Mouse (Mus musculus): ENCODE measurements at regions not wholly inside any gene's neighbourhood (a gene's known extent, or its start where the extent isn't known, plus 50 kb on each side); places are given as distances from the start of the nearest gene placed in this dataset.

DNA sequence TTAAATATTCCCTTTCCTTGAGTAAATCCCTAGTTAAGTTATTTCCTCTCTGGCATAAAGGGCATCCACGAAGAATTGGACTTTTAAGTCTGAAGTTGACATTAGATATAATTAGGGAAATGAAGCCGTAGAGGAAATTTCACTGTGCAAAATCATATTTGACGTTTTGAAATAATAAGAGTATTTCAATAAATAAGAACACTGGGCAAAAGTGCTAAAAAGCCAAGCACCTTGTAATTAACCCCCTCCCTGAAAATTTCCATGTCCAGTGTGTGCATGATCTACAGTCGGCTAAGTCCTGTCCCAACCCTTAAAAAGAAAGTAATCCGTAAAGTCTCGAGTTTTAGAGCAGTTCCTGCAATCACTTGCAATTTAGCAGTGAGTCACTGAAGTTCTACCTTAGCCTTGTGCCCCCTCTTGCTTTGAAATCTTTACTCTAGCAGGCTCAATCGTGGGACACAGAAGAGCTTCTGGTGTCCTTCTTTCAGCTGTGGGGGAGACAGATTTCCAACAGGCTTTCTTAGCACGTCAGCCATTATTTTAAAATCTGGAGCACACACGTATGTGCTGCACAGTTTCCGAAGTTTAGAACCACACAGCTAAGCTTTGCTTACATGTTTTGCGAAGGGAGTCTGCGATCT, 69.5 kb upstream of the Ppara start:
- no peaks in the 10 kb centered on the region; the same call in 1 of the 2 replicates for H3K4me1 ChIP-seq (ENCODE audit: insufficient read depth)
- H3K9ac ChIP-seq: no peak overlapping the region
- H3K27ac ChIP-seq (ENCODE audit: low read depth): no peak overlapping the region
- H3K27me3 ChIP-seq (ENCODE audit: insufficient read depth, low read length): peaks cover 22% of the 10 kb centered on the region; the same call in 1 of the 2 replicates
- no peak overlapping the region for H3K4me2 ChIP-seq
- H3K9me3 ChIP-seq (ENCODE audit: low read depth, low read length): no peaks in the 10 kb centered on the region
- H3K36me3 ChIP-seq (ENCODE audit: insufficient read depth): 0 out of 2 replicates have a peak, but pooled peaks cover 8% of the 10 kb centered on the region
- DNase-seq (no peak), ATAC-seq (ENCODE audit: insufficient read depth) (no peak)
- WGBS: 75% methylated on average over 12 of the region's 12 CpGs
- TF ChIP-seq CTCF (IDR thresholded peaks at IDR 0.05; ENCODE audit: low read depth): no peak
- H3K4me3 ChIP-seq (ENCODE audit: low read depth, low read length): no peak overlapping the region

DNA sequence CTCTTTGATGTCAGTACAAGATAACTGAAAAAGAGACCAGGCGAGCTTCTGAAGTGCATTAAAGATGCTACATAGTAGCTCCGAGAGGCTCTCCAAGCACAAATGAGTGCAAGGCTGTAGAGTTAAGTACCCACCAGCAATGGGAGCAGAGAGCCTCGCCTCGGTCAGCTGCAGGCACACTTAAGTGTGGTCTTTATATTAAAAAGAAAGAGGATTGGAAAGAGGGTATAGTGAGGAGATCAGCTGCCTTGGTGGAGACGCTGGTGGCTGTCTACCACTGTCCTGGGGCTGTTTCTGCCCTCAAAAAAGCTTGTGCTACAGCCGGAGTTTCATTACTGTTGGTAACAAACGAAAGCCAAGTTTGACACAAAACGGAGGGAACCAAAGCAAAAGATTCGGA, 68.3 kb upstream of the Ppara start:
- H3K36me3 ChIP-seq (ENCODE audit: insufficient read depth): 0 out of 2 replicates have a peak, but pooled peaks cover 4% of the 10 kb centered on the region
- H3K27ac ChIP-seq (ENCODE audit: low read depth): no peak overlapping the region
- TF ChIP-seq CTCF (IDR thresholded peaks at IDR 0.05; ENCODE audit: low read depth): no peak
- H3K27me3 ChIP-seq (ENCODE audit: insufficient read depth, low read length): peaks cover 11% of the 10 kb centered on the region; the same call in 1 of the 2 replicates
- 68% methylated on average over 9 of the region's 9 CpGs for WGBS
- no peaks in the 10 kb centered on the region; the same call in 1 of the 2 replicates for H3K4me1 ChIP-seq (ENCODE audit: insufficient read depth)
- ATAC-seq (ENCODE audit: insufficient read depth): no peak
- no peak for DNase-seq
- H3K9me3 ChIP-seq (ENCODE audit: low read depth, low read length): no peaks in the 10 kb centered on the region
- H3K4me2 ChIP-seq: no peak overlapping the region
- no peak overlapping the region for H3K9ac ChIP-seq
- no peak overlapping the region for H3K4me3 ChIP-seq (ENCODE audit: low read depth, low read length)

- peak; percentile 26 for DNase-seq
- peaks cover 11% of the 10 kb centered on the region; the same call in 1 of the 2 replicates for H3K27me3 ChIP-seq (ENCODE audit: insufficient read depth, low read length)
- H3K4me3 ChIP-seq (ENCODE audit: low read depth, low read length): no peak overlapping the region
- no peak for ATAC-seq (ENCODE audit: insufficient read depth)
- TF ChIP-seq CTCF (IDR thresholded peaks at IDR 0.05; ENCODE audit: low read depth): no peak
- H3K36me3 ChIP-seq (ENCODE audit: insufficient read depth): no peaks in the 10 kb centered on the region
- no peaks in the 10 kb centered on the region for H3K9me3 ChIP-seq (ENCODE audit: low read depth, low read length)
- H3K4me1 ChIP-seq (ENCODE audit: insufficient read depth): no peaks in the 10 kb centered on the region; the same call in 1 of the 2 replicates
- peak overlapping the region; percentile 3; the same call in 1 of the 2 replicates for H3K4me2 ChIP-seq
- no peak overlapping the region for H3K9ac ChIP-seq
- H3K27ac ChIP-seq (ENCODE audit: low read depth): no peak overlapping the region
- 47% methylated on average over 12 of the region's 12 CpGs for WGBS
Observed at GRCm38 (mm10) chr15:85667381-85667791, 67.4 kb upstream of the Ppara start.

DNA sequence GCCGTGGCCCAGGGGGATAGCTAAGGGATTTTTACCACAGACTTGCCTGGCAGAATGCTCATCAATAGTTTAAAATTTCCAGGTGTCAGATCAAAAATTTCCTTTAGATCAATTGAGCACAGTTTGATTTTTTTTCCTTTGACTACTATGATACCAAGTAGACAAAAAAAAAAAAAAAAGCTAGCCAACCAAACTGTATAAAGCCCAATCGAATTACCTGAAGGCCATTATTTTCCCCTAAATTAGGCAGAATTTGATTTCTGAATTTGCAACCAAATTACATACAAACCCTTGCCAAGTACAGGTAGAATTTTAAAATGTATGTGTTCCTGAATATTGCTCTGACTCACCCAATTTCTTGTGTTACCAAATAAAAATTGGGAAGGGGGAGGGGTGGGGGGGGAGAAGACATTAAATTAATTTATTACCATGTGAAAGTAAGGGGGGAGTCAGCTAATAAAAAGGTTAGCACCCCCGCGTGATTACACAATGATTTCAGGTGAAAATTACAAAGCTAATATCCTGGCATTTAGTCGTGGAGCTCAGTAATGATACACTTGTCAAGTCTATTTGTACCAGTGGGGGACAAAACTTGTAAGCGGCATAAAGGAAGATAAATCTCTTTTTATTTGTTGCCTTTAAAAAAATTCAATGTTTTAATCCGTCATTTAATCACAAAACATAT, 66.7 kb upstream of the Ppara start:
- H3K4me1 ChIP-seq (ENCODE audit: insufficient read depth): no peaks in the 10 kb centered on the region; the same call in 1 of the 2 replicates

DNA sequence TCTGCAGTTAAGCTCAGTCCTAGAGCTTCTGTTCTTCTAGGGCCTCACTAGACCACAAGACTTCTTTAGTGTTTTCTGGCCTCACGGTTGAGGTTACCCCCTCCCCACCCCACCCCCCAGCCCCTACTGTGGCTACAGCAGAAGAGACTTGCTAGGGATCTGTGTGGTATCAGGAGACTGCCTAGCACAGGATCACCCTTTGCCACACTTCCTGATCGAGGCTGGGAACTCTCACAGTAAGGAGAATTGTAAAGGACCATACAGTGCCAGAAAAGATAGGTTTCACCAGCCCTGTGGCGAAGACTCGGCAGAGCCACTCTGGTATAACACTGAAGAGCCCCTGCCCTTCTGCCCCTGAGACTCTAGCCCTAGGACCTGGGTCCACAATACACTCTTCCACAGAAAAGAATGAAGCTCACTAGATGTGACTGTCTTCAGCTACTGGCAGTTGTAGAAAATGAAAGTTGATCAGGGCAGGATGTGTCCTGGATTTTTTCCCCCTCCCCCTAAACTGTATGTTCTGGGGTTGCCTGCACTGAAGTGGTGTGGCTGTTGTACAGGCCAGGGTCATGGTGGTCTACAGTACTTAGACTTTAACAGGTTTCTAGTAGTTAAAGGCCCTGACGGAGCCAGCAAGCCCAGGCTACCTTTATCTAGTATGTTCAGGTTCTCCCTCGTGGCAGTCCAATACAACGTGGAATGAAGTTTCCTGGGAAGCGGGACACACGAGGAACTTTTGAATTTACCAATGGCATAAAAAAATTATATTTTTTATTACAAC, 65.7 kb upstream of the Ppara start:
- WGBS: 59% methylated on average over 9 of the region's 9 CpGs
- peaks cover 8% of the 10 kb centered on the region for H3K36me3 ChIP-seq (ENCODE audit: insufficient read depth)
- H3K9ac ChIP-seq: peak overlapping the region; percentile 99; the same call in 1 of the 2 replicates
- DNase-seq (peak; percentile 37), ATAC-seq (ENCODE audit: insufficient read depth) (no peak)
- H3K9me3 ChIP-seq (ENCODE audit: low read depth, low read length): no peaks in the 10 kb centered on the region
- H3K27me3 ChIP-seq (ENCODE audit: insufficient read depth, low read length): peaks cover 11% of the 10 kb centered on the region; the same call in 1 of the 2 replicates
- peak overlapping the region; percentile 98 for H3K27ac ChIP-seq (ENCODE audit: low read depth)
- peaks cover 7% of the 10 kb centered on the region for H3K4me1 ChIP-seq (ENCODE audit: insufficient read depth)
- H3K4me2 ChIP-seq: peak overlapping the region; percentile 95
- H3K4me3 ChIP-seq (ENCODE audit: low read depth, low read length): peak overlapping the region; percentile 99
- TF ChIP-seq CTCF (IDR thresholded peaks at IDR 0.05; ENCODE audit: low read depth): no peak

More for the DNA sequence above, 66.7 kb upstream of the Ppara start:
- Histone ChIP-seq H3K9me3 (ENCODE audit: low read depth, low read length) (no peaks in the 10 kb centered on the region), H3K4me2 (no peak overlapping the region), H3K4me3 (ENCODE audit: low read depth, low read length) (no peak overlapping the region), H3K27me3 (ENCODE audit: insufficient read depth, low read length) (peaks cover 11% of the 10 kb centered on the region; the same call in 1 of the 2 replicates), H3K9ac (no peak overlapping the region), H3K36me3 (ENCODE audit: insufficient read depth) (no peaks in the 10 kb centered on the region), H3K27ac (ENCODE audit: low read depth) (no peak overlapping the region)
- no peak for TF ChIP-seq CTCF (IDR thresholded peaks at IDR 0.05; ENCODE audit: low read depth)
- ATAC-seq (ENCODE audit: insufficient read depth) (no peak), DNase-seq (no peak)
- WGBS: 82% methylated on average over 7 of the region's 7 CpGs

DNA sequence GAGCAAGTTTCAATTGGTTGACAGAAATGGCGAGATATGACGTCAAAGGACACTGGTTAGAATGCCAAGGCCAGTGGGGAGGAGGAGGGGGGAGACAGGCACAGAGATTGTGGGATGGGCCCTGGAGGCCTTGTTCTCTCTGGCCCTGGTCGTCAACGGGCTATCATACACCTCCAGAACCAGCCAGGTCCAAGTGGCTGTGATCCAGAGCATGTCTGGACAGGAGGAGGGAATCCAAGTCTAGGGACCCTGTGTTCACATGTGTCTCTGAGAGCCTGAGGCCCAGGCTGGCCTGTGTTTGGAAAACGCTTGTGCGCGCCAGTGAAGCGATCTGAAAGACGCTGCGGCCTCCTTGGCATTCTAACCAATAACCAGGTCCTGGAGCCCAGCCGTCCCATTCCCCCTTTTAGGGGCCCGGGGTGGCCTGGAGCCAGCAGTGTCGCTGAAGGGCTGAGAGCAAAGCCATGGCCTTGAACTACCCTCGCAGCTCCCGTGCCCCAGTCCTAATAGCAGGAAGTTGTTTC, 65.1 kb upstream of the Ppara start:
- peak overlapping the region; percentile 99 for H3K9ac ChIP-seq
- WGBS: 17% methylated on average over 15 of the region's 15 CpGs
- H3K36me3 ChIP-seq (ENCODE audit: insufficient read depth): peaks cover 14% of the 10 kb centered on the region
- H3K4me3 ChIP-seq (ENCODE audit: low read depth, low read length): peak overlapping the region; percentile 99
- H3K27ac ChIP-seq (ENCODE audit: low read depth): peak overlapping the region; percentile 98
- peaks cover 11% of the 10 kb centered on the region; the same call in 1 of the 2 replicates for H3K27me3 ChIP-seq (ENCODE audit: insufficient read depth, low read length)
- H3K9me3 ChIP-seq (ENCODE audit: low read depth, low read length): no peaks in the 10 kb centered on the region
- H3K4me2 ChIP-seq: peak overlapping the region; percentile 95
- H3K4me1 ChIP-seq (ENCODE audit: insufficient read depth): peaks cover 14% of the 10 kb centered on the region
- peak; percentile 52 for ATAC-seq (ENCODE audit: insufficient read depth)
- DNase-seq: peak; percentile 85
- TF ChIP-seq CTCF (IDR thresholded peaks at IDR 0.05; ENCODE audit: low read depth): no peak

Measured in lung, embryonic 14.5 days (tissue).